Mouse (Mus musculus): ENCODE measurements around the gene Glis1.

DNA sequence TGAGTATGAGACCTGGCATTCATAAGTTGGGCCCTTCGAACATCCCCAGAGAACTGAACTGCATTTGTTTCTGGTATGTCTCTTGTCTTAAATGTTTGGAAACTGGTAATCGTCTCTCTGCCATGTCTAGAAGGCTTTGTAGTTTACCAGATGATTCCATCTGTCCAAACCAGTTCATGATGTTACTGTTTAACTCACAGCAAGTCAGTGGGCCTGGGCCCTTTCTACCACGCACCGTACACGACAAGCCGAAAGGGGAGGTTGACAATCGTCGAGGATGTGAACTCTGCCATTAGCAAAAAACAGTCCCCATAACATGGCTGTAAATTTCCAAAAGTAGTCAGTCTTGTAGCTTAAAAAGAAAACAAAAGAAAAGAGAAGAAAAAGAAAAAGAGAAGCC is 4.3 kb downstream of the Glis1 start:
- no peak for TF ChIP-seq POLR2A (IDR thresholded peaks at IDR 0.05; ENCODE audit: insufficient read depth, low read depth, low read length)
- no peak for TF ChIP-seq CTCF (IDR thresholded peaks at IDR 0.05; ENCODE audit: insufficient read depth, low read depth, low read length)
